Mouse (Mus musculus) c-Kit-positive CD71-negative TER-119-negative erythroid progenitor cells, embryonic 14.5 days (primary cell): ENCODE measurements around the gene Il31ra.

Experiments used
- DNase-seq: peaks from one replicate; pipeline ENCODE4 v3.0.0-alpha.2; 2013; ENCODE audit warnings: low read depth

Gene Il31ra

DNA sequence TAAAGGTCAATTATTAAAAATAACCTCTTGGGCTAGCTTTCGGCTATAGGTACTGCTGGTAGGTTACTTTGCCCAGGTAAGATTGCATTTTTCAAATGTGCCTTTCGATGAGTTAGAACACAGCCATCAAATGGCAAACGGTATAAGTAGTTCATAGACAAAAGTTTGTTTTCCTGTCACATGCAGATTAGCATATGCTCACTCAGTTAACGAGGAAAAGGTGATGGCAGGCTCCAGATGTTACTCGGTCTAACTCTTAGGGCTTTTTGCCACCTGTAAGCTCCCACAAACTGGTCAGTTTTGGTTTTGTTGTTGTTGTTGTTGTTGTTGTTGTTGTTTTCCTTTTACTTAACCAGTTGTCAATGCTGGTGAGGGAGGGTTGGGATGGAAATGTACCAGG lies 85.7 kb downstream of the Il31ra start:
- DNase-seq: no peak

DNA sequence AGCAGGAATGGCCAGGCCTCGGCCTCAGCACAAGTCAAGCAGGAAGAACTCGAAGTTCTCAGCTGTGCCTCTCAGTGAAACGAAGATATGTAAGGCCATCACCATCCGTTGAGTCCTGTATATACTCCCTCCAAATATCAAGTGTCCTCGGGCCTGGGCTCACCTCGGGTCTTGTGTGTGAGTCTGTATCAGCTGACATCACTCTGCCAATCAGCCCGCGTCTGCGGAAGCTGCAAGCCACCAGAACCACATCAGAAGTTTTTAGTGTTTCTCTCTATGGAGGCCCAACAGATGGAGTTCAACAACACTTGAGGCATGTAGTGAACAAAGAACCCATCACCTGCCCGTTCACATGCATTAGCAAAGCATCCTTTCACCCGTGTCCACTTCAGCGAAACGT lies 86.5 kb downstream of the Il31ra start:
- DNase-seq: no peak

- no peak for DNase-seq
Measured at GRCm38 (mm10) chr13:112506766-112507165, 87.4 kb downstream of the Il31ra start.

DNA sequence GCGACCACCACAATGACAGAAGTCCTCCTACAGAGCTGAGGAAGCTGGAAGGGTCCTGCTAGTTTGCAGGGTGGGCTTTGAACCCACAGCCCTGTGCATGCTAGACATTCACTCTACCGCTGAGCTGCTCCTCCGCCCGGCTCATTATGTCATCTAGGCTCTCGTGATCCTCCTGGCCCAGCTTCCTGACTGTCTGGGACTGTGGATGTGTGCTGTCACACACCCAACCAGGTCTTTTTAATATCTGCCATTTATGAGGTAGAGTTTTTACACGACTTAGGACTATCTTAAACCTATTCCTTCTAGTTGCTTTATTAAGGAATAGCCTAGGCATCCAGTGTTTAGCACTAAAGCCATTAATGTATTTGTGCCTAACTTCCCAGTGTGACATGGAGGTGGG lies 88.7 kb downstream of the Il31ra start:
- no peak for DNase-seq

- DNase-seq: no peak
Measured at GRCm38 (mm10) chr13:112503846-112504245, 90.3 kb downstream of the Il31ra start.

- no peak for DNase-seq
Measured at GRCm38 (mm10) chr13:112500466-112500865, 93.7 kb downstream of the Il31ra start.

DNA sequence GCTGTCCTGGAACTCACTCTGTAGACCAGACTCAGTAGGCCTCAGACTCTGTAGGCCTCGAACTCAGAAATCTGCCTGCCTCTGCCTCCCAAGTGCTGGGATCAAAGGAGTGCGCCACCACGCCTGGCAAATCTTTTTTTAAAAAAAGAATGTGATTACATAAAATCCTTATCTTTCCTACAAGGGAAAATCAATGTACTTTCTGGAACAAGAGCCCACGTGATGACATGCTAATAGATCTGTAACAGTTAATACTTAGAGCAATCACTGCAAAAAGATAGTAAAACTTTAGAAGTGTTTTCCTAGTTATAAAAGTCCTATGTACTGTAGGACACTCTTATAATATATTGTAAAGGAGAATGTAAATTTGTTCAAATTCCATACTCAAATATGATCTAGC lies 94.1 kb downstream of the Il31ra start:
- no peak for DNase-seq

DNA sequence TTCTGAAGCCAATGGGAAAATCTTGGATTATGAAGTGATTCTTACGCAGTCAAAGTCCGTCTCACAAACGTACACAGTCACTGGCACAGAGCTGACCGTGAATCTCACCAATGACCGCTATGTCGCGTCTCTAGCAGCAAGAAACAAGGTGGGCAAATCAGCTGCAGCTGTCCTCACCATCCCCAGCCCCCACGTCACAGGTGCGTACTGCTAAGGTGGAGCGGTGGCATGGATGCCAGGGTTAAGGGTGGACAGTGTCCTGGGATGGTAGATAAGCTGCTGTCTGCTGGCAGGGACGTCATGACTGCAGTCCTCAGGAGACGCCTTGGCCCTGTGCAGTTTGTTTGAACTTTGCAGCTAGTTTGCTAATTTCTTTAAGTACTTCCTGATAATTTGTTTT lies 99.6 kb downstream of the Il31ra start:
- DNase-seq: no peak

GRCm38 (mm10) chr13:112492285-112492678 lies 101.9 kb downstream of the Il31ra start:
- no peak for DNase-seq

DNA sequence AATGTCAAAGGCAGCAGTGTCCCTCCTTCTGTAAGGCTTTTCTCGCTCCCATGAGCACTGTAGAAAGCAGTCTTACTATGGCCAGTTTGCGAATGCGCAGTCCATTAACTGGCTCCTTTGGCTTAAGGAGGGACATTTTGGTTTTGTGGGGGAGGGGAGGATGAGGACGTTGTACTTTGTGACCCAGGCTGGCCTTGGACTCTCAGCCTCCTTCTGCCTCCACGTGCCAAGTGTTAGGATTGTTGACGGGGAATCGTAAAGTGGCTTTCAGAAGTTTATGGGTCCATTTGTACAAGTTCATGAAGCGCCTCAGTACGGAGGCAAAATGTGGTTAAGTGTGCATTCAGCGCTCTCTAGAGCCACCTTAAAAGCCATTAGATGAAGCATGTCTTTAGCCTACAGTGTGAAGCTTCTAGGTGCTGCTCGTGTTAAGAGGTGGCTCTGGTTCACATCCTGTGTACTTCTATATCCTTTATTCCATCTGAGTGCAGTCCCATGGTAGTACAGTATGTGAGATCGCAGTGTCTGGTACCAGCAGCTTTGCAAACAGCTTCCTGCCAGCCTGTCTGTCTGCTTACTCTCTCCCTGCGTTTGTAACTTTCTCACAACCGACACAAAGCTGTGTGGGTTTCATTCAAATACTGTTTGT lies 102.4 kb downstream of the Il31ra start:
- no peak for DNase-seq

GRCm38 (mm10) chr13:112490036-112490435 lies 104.1 kb downstream of the Il31ra start:
- DNase-seq: no peak

DNA sequence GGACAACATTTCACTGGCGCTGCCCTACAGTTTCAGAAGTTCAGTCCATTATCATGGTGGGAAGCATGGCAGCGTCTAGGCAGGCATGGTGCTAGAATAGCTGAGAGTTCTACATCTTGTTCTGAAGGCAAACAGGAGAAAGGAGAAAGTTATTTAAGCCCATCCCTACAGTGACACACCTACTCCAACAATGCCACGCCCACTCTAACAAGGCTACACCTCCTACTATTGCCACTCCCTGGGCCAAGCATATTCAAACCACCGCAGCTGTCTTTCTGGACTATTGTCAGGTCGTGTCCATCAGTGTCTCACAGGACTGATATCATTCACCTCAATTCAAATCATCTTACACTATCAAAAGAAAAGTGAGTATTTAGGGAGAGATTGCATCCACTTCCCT lies 107.5 kb downstream of the Il31ra start:
- DNase-seq: no peak

DNA sequence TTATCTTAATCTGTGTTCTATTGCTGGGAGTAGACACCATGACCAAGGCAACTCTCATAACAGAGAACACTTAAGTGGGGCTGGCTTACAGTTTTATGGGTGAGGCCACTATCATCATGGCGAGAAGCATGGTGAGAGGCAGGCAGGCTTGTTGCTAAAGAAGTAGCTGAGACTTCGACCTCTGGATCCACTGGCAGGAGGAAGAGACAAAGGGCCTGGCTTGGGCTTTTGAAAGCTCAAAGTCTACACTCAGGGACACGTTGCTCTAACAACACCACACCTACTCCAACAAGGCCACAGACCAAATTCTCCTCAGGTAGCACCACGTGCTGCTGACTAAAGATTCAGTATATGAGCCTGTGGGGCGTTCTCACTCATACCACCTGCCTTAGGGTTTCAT lies 107.9 kb downstream of the Il31ra start:
- no peak for DNase-seq

DNA sequence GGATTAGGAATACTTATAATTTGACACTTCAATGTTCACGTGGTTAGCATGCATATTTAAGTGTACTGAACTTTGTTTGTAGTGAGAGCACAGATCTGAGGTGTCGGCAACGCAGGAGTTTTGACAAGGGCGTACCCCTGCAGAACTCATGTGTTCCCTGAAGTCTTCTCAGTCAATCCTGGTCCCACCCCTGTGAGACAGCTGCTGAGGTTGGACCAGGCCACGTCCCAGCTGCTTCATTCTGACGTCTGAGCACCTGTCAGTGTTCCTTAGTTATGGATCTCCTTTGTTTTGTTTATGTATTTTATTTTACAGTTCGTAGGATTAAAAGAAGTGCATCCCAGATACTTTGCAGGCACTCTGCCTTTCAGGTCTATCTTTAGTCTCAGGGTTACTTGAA lies 111.1 kb downstream of the Il31ra start:
- DNase-seq: no peak

DNA sequence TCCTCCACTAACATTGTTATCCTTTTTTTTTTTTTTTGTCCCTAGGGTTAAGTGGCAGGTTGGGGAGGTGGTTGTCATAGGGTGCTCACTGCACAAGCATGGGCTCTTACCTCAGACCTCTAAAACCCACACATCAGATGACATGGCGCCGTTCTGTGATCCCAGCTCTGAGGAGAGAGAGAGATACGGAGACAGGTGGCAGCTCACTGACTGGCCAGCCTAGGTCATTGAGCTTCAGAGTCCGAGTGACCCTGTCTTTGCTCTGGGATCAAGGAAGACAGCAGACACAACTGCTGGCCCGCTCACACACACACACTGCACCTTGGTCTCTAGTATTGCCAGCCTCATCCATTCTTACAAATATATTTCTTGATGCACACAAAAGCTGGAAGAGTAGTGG lies 111.6 kb downstream of the Il31ra start:
- no peak for DNase-seq

DNA sequence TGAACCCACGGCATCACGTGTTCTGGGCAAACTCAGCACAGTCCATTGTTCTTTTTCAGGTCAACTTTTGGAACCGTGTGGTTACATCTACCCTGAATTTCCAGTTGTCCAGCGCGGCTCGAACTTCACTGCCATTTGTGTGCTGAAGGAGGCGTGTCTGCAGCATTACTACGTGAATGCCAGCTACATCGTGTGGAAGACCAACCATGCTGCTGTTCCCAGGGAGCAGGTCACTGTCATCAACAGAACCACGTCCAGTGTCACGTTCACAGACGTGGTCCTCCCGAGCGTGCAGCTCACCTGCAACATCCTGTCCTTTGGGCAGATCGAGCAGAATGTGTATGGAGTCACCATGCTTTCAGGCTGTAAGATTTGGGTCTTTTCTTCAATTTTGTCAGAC lies 114.2 kb downstream of the Il31ra start:
- DNase-seq: no peak

GRCm38 (mm10) chr13:112479032-112479431 lies 115.1 kb downstream of the Il31ra start:
- DNase-seq: no peak

GRCm38 (mm10) chr13:112473757-112474755 lies 120.1 kb downstream of the Il31ra start:
- no peak for DNase-seq

DNA sequence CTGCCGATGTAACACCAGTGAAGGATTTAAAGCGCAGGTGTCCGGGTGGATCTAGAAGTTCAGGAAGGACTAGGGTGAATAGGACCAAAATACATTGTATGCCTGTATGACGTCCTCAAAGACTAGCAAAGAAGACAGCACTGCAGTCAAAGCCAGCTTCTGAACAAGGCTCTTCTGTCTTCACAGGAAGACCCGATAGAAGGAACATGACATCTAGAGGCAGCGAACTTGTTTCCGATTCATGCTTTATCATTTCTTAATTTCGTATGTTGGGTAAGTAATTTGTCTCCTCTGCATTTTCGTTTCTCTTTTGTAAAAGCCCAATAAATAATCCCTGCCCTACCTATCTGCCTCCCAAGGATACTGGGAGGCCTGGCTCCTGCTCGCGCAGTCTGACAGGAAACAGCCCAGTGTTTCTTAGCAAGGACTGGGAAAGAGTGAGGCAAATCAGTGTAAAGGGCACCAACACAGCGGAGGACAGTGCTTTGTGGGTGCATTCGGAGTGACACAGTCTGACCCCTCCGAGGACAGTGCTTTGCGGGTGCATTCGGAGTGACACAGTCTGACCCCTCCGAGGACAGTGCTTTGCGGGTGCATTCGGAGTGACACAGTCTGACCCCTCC lies 121.6 kb downstream of the Il31ra start:
- no peak for DNase-seq

- DNase-seq: no peak
Measured at GRCm38 (mm10) chr13:112471201-112471600, 123.0 kb downstream of the Il31ra start.
